Mouse (Mus musculus) spleen, adult 12 weeks (tissue): Measurements from ENCODE around the gene Ptafr.
A peak's percentile ranks its signal among the peaks of the same experiment; 100 is the strongest.

ENCODE experiments used
- DNase-seq: peaks from one replicate; pipeline ENCODE4 v3.0.0; 2022; ENCODE audit warnings: low spot score

Gene Ptafr

GRCm38 (mm10) chr4:132563965-132564364, at the start of gene Ptafr:
Gene Ptafr (plus strand): TSS chr4:132564067.
- no peak for DNase-seq

GRCm38 (mm10) chr4:132514555-132515135, 49.2 kb upstream of the Ptafr start:
- DNase-seq = peak; percentile 84

GRCm38 (mm10) chr4:132515369-132516155, 48.3 kb upstream of the Ptafr start:
- peak; percentile 81 for DNase-seq

GRCm38 (mm10) chr4:132518066-132518465, 45.8 kb upstream of the Ptafr start:
- DNase-seq = no peak

GRCm38 (mm10) chr4:132519188-132519587, 44.7 kb upstream of the Ptafr start:
- DNase-seq = no peak

- no peak for DNase-seq
Measured at GRCm38 (mm10) chr4:132524321-132524741, 39.5 kb upstream of the Ptafr start.

- DNase-seq = no peak
Measured at GRCm38 (mm10) chr4:132524808-132525207, 39.1 kb upstream of the Ptafr start.

- DNase-seq = no peak
Measured at GRCm38 (mm10) chr4:132526678-132527077, 37.2 kb upstream of the Ptafr start.

GRCm38 (mm10) chr4:132527917-132528522, 35.8 kb upstream of the Ptafr start:
- no peak for DNase-seq

- DNase-seq = no peak
Measured at GRCm38 (mm10) chr4:132529344-132529743, 34.5 kb upstream of the Ptafr start.

- peak; percentile 47 for DNase-seq
Measured at GRCm38 (mm10) chr4:132530033-132530804, 33.6 kb upstream of the Ptafr start.

GRCm38 (mm10) chr4:132532496-132532895, 31.4 kb upstream of the Ptafr start:
- DNase-seq = no peak

GRCm38 (mm10) chr4:132532981-132533916, 30.6 kb upstream of the Ptafr start, which contains the start of gene Atpif1:
Gene Atpif1 (minus strand): TSS chr4:132533659.
- peak; percentile 77 for DNase-seq

GRCm38 (mm10) chr4:132535406-132536121, 28.3 kb upstream of the Ptafr start, which contains the start of gene Dnajc8:
Gene Dnajc8 (plus strand): TSS chr4:132535550.
- DNase-seq = peak; percentile 93

- DNase-seq = no peak
Measured at GRCm38 (mm10) chr4:132539481-132539880, 24.4 kb upstream of the Ptafr start.

GRCm38 (mm10) chr4:132541413-132541812, 22.5 kb upstream of the Ptafr start:
- no peak for DNase-seq

GRCm38 (mm10) chr4:132542724-132543123, 21.1 kb upstream of the Ptafr start:
- DNase-seq = no peak

- DNase-seq = peak; percentile 56
Measured at GRCm38 (mm10) chr4:132545851-132546250, 18.0 kb upstream of the Ptafr start.

GRCm38 (mm10) chr4:132554221-132554620, 9.6 kb upstream of the Ptafr start:
- no peak for DNase-seq

- DNase-seq = no peak
Measured at GRCm38 (mm10) chr4:132554653-132555052, 9.2 kb upstream of the Ptafr start.
